Mouse (Mus musculus): ENCODE results near the gene Phrf1. TPM values are rescaled to one million over a fixed set of nuclear protein-coding genes. Genes with fewer than 3 reads are reported as not detected.
"Not testable (repeated sequence)": the region's sequence is repeated elsewhere in the genome, so short reads cannot be mapped to it uniquely, and the experiment has no call there.

Phrf1 gene
- total RNA-seq, 1 experiment from 2014 or later: 52.5 TPM

DNA sequence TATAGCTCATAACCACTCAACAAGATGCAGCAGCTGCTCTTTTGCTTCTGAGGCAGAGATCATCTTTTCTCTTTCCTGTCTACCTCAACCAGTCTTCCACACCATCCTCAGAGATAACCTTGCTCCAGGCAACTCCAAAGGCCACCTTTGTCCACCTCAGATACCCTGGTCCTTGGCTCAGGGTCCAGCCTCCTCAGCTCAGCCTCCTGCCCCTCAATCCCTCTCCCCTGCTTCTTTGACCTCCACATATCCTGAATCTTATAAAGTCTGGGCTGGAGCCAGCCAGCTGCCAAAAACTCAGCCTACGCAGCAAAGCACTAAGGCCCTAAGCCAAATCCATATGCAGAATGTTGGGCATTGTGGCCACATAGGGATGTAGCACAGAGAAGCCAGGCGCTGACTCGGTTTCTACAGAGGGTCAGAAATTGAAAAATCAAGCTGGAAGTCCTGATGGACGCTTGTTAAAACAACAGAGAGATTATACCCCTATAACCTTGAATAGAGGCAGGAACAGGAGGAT, 5.8 kb upstream of the Phrf1 start:
- ATAC-seq (replicated peaks in 1 of 2; ENCODE audit: insufficient read depth in 1 of 2, low FRiP score in 2 of 2, low TSS enrichment in 1 of 2, low read depth in 1 of 2, poor library complexity in 2 of 2, severe bottlenecking in 2 of 2): no peak

DNA sequence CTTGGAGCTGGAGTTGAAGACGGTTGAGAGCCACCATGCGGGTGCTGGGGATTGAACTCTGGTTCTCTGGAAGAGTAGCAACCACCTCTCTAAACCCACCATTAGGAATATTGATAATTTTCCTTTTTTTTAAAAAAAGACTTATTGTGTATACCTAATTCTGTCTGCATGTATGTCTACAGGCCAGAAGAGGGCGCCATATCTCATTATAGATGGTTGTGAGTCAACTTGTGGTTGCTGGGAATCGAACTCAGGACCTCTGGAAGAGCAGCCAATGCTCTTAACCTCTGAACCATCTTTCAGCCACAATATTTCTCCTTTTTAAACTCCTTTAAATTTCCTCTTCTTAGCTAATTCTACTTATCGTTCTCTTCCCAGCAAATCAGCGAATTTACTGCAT, 2.0 kb upstream of the Phrf1 start:
- no peak for ATAC-seq (replicated peaks in 1 of 2; ENCODE audit: insufficient read depth in 1 of 2, low FRiP score in 2 of 2, low TSS enrichment in 1 of 2, low read depth in 1 of 2, poor library complexity in 2 of 2, severe bottlenecking in 2 of 2)

DNA sequence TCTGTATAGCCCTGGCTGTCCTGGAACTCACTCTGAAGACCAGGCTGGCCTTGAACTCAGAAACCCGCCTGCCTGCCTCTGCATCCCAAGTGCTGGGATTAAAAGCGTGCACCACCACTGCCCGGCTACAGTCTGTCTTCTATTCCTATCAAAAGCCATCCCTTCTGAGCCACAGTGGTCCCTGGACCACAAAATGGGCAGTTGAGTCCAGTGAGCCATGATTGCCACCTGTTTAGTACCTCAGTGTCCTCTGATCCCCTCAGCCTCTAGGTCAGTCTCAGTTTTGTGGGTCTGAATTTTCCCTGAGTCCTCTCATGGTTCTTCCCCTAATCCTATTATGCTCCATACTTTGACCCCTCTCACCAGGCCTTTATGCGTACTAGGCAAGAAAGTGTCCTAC, 788 bp upstream of the Phrf1 start:
- ATAC-seq (replicated peaks in 1 of 2; ENCODE audit: insufficient read depth in 1 of 2, low FRiP score in 2 of 2, low TSS enrichment in 1 of 2, low read depth in 1 of 2, poor library complexity in 2 of 2, severe bottlenecking in 2 of 2): no peak

DNA sequence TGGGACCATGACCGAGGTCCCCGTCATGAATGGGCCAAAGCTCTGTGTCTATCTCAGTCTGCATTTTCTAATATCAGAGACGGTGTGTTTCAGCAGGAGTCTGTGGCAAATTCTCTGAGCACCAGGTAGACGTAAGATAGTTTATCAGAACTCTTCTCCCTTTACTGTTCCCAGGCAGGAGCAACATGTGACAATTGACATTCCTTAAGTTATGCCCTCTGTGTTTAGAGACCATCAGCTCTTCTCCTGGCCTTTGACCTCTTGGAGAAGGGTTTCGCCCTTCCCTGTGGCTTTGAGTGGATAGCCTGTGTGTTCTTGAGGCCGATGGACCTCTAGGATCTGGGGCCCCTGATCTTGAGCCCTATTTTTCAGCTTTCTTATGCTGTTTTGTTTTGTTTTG, 1.1 kb downstream of the Phrf1 start:
- ATAC-seq (replicated peaks in 1 of 2; ENCODE audit: insufficient read depth in 1 of 2, low FRiP score in 2 of 2, low TSS enrichment in 1 of 2, low read depth in 1 of 2, poor library complexity in 2 of 2, severe bottlenecking in 2 of 2): no peak

DNA sequence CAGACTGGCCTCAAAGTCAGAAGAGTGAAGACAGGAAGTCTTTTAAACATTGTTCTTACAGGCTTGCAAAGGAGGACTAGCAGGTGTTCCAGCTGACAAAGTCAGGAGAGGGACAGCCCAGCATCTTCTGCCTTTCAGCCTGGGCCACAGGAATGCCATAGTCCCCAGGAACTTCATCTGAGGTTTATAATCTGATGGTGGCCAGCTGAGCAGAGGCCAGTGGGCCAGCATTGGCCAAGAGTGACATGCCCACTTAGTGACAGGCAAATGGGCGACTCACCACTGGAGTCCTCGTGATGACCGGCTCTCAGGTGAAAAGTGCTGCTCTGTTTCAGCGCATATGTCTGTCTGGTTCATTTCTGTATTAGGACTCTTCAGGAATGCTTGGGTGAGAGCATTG, 2.0 kb downstream of the Phrf1 start:
- no peak for ATAC-seq (replicated peaks in 1 of 2; ENCODE audit: insufficient read depth in 1 of 2, low FRiP score in 2 of 2, low TSS enrichment in 1 of 2, low read depth in 1 of 2, poor library complexity in 2 of 2, severe bottlenecking in 2 of 2)

DNA sequence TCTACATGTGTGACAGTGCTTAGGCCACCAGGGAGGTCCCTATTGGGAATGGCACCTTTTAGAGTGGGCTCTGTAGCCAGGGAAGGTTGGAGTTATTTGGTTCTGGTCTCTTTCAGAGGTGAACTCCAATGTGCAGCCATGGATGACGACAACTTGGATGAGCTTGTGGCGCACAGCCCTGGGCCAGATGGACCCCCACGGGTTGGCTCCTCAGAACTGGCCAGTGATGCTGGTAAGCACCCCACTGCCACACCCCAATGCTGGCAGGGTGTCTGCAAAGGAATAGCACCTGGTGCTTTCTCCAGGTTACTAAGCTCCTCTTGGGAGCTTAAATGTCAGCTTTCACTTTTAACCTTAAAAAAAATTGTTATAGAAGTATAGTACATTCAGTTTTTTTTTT, 2.5 kb downstream of the Phrf1 start:
- no peak for ATAC-seq (replicated peaks in 1 of 2; ENCODE audit: insufficient read depth in 1 of 2, low FRiP score in 2 of 2, low TSS enrichment in 1 of 2, low read depth in 1 of 2, poor library complexity in 2 of 2, severe bottlenecking in 2 of 2)

DNA sequence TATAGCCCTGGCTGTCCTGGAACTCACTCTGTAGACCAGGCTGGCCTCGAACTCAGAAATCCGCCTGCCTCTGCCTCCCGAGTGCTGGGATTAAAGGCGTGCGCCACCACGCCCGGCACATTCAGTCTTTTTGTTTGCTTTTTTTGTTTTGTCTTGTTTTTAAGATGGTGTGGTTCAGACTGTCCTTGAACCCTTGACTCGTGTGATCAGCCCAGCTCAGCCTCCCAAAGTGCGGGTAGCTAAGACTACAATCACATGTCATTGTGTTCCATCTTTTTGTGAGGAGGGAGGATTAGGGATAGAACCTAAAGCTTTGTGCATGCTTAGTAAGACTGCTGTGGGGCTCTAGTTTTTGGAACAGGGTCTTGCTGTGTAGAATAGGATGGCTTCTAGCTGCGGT, 3.0 kb downstream of the Phrf1 start:
- no peak for ATAC-seq (replicated peaks in 1 of 2; ENCODE audit: insufficient read depth in 1 of 2, low FRiP score in 2 of 2, low TSS enrichment in 1 of 2, low read depth in 1 of 2, poor library complexity in 2 of 2, severe bottlenecking in 2 of 2)

DNA sequence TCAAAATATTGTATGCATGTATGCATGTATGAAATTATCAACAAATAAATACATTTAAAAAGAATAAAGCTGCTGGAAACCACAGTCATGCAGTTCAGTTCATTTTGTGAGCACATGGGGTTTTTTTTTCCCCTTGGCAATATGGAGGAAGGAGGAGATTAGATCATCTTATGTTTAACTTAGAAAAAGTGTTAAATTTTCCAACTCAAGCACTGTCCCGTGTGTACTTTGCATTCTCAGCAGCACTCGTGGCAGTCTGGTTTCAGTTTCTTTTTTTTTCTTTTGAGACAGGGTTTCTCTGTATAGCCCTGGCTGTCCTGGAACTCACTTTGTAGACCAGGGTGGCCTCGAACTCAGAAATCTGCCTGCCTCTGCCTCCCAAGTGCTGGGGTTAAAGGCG, 21.9 kb downstream of the Phrf1 start:
- not testable (repeated sequence) for ATAC-seq (replicated peaks in 1 of 2; ENCODE audit: insufficient read depth in 1 of 2, low FRiP score in 2 of 2, low TSS enrichment in 1 of 2, low read depth in 1 of 2, poor library complexity in 2 of 2, severe bottlenecking in 2 of 2)

DNA sequence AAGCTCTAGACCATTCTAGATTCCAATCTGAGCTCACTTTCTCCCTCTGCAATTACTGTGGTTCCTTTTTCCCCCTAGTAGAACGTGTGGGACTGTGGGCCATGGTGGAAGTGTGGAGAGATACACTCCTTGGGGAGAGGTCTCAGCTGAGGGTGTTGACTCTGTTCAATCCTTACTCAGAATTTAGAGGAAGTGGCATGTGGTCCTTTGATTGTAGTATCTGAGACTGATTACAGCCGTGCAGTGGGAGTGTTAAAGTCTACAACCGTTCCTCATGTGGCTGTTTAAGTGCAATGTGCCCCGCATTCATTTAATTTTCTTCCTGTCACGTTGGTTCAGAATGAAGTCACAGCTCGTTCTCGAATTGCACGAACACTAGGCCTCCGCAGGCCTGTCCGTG, 27.6 kb downstream of the Phrf1 start:
- ATAC-seq (replicated peaks in 1 of 2; ENCODE audit: insufficient read depth in 1 of 2, low FRiP score in 2 of 2, low TSS enrichment in 1 of 2, low read depth in 1 of 2, poor library complexity in 2 of 2, severe bottlenecking in 2 of 2): no peak

DNA sequence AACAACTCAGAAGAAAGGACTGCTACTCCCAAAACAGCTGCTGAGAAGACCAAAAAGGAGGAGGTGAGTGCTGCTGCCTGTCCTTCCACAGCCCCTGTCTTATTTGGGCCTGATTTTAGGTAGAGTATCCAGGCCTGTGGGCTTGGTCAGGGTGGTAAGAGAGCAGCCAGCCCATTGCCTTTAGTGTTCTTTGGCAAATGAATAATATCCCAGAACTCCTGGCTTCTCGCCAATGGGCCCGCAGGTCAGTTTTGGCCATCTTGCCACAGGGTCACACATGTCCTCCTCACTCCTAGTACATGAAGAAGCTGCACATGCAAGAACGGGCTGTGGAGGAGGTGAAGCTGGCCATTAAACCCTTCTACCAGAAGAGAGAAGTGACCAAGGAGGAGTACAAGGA, 32.9 kb downstream of the Phrf1 start:
- ATAC-seq (replicated peaks in 1 of 2; ENCODE audit: insufficient read depth in 1 of 2, low FRiP score in 2 of 2, low TSS enrichment in 1 of 2, low read depth in 1 of 2, poor library complexity in 2 of 2, severe bottlenecking in 2 of 2): no peak

DNA sequence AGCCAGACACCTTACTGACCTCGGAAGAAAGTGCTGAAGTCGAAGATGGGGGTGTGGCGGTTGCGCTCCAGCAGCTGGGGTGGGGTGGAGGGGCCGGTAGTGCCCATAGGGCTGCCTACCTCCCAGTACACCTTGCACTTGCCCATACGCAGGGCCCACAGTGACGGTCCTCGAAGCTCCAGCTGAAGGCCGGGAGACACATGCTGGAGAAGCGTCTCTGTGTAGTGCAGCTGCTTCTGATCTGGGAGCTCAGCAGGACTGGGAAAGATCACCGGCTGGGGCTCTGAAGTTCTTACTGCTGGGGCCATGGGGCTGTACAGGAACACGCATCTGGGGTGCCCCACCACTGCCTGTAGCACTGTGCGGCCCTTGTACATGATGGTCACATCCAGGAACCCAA, 35.1 kb downstream of the Phrf1 start:
- no peak for ATAC-seq (replicated peaks in 1 of 2; ENCODE audit: insufficient read depth in 1 of 2, low FRiP score in 2 of 2, low TSS enrichment in 1 of 2, low read depth in 1 of 2, poor library complexity in 2 of 2, severe bottlenecking in 2 of 2)

DNA sequence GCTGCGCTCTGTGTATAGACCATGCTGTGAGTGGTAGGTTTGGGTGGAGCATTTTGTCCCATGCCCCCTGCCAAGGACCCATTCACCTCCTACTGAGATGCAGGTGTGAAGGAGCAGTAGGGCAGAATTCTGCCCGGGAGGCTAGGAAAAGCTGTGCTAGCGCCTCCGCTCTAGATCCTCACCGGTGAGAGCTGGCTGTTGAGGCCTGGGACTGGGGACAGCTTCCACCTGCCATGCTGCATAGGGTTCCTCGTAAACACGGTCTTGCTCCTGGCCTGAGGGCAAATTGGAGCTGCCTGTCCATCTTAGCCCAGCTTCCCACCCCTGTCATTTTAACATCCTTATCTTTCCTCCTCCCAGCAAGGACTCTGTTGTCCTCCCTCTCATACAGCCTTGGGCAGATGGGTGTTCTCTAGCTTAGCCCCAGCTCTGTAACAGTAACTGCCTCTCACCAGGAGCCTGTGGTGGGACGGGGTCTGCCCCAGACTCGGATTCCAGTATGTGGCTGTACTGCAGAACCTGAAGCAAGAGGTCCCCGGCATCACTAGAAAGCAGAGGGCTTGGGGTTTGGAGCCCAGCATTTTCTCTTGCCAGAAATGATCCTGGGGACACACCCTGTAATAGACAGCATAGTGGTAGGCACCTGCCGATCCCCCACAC, 35.6 kb downstream of the Phrf1 start:
- ATAC-seq (replicated peaks in 1 of 2; ENCODE audit: insufficient read depth in 1 of 2, low FRiP score in 2 of 2, low TSS enrichment in 1 of 2, low read depth in 1 of 2, poor library complexity in 2 of 2, severe bottlenecking in 2 of 2): no peak

DNA sequence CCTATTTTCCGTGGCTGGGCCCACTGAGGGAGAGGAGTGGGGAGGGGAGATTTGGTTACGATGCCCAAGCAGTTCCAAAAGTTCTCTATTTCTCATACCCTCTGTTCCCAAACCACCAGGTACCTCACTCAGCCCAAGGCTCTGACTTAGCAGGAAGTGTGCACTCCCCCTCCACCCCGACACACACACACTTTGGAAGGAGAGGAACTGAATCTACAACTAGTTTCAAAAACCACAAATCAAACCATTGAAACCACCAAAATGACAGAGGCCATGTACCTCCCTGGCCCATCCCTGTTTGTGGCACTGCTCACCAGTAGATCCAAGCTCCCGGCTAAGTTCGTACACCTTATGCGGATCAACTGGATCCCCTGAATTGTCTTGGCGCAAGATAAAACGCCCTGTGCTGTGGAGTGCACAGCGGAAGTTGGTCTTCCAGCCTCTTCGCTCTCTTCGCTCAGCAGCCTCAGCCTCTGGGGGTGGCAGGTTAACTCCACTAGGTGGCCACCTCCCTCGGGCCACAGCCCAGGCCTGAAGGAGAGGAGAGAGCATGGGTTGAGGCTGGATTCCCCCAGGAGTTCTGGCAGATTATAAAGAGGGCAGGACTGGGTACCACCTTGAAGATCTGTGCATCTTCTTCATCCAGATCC, 36.3 kb downstream of the Phrf1 start:
- ATAC-seq (replicated peaks in 1 of 2; ENCODE audit: insufficient read depth in 1 of 2, low FRiP score in 2 of 2, low TSS enrichment in 1 of 2, low read depth in 1 of 2, poor library complexity in 2 of 2, severe bottlenecking in 2 of 2): peak; percentile 34 to 48

DNA sequence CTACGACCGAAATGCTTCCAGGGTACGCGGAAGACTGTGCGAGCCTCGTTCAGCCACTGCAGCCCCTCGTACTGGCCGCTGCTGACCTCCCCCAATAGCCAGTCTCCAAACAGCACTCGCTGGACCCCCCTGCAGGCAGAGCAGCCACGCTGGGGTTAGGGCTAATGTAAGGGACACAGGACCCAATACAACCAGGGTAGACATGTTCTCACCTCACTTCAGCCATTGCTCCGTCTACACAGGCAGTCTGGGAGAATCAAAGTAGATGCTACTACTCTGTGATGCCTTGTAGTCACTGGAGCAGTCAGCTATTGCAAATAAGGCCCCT, 36.8 kb downstream of the Phrf1 start:
- no peak for ATAC-seq (replicated peaks in 1 of 2; ENCODE audit: insufficient read depth in 1 of 2, low FRiP score in 2 of 2, low TSS enrichment in 1 of 2, low read depth in 1 of 2, poor library complexity in 2 of 2, severe bottlenecking in 2 of 2)

DNA sequence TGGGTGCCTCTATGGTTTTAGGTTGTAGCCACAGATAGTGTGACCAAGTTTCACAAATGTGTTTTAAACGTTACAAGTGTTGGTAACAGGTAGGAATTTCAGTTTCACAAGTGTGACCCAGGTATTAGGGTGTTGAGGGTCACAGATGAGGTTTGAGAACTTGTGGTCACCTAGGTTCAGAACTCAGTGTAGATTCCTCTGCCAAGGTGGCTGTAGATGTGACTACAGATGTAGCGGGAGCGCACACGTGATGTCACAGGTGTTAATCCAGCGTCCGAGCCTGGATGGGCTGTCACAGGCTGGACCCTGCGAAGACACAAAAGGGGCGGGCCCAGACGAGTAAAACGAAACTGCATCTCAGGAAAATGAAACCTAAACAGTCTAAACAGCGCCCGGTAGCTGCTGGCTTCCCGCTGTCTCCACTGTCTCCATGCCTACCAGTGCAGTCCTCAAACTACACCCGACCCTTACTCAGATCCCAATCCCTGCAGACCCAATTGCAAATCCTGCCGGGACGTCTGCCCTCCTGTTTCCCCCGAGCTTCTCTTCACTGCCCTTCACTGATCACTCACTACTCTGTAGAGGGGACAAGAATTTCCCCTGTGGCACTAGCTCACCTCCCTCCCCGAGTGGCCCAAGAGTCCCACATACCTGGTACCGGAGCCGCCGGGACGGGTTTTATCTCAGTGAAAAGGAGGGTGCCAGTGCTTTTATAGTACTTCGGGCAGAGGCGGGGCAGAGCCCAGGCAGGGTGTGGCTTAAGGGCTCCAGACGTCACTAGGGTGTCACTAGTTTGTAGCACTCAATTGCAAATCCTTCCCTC, 37.4 kb downstream of the Phrf1 start, which contains the start of gene Irf7:
TSS of gene Irf7 (minus strand) at position 743 of the 823 bp plus-strand sequence.
- ATAC-seq (replicated peaks in 1 of 2; ENCODE audit: insufficient read depth in 1 of 2, low FRiP score in 2 of 2, low TSS enrichment in 1 of 2, low read depth in 1 of 2, poor library complexity in 2 of 2, severe bottlenecking in 2 of 2): peak; percentile 59 to 61

DNA sequence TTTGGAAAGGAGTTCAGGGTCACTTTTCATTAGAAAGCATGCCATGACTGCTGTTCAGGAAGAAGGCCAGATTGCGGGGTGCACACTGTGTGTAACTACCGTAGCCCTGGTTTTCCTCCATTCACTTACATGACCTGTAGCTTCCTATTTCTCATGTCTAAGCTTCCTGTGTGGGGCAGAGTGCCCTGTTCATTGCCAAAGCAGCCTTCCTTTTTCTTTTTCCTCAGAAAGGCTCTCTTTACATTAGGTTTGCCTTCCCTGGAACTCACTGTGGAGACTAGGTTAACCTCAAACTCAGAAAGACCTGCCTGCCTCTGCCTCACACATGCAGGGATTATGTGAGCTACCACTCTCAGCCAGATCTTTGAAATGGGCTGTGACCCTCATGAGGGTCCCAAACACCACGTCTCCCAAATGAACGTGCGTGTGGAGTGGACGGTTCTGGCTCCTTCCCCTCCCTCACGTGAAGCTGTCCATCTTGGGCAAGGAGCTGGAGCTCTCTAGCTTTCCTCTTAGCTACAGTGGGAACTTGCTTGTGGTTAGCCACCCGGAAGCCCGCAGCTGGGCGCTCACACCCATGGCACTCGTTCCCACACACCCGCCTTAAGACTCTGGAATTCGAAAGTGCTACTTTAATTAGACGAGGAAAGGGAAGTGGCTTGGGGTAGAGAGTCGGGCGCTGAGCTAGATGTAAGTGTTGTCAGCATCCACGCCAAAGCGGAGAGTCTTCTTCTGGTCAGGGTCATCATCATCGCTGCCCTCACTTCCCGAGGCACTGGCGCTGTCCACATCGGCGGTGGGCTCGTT, 40.1 kb downstream of the Phrf1 start:
- peak; percentile 39 to 43 for ATAC-seq (replicated peaks in 1 of 2; ENCODE audit: insufficient read depth in 1 of 2, low FRiP score in 2 of 2, low TSS enrichment in 1 of 2, low read depth in 1 of 2, poor library complexity in 2 of 2, severe bottlenecking in 2 of 2)

DNA sequence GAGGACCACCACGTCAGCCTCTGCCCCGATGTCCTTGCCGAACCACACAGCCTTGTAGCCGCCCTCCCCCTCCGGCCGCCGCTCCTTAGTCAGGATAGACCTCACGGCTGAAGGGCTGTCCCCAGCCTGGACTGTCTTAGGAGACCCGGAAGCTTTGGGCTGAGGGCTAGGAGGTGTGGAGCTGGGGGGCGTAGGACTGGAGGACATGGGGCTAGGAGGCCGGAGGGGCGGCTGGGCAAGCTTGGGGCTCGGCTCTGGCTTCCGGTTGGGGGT, 40.6 kb downstream of the Phrf1 start:
- ATAC-seq (replicated peaks in 1 of 2; ENCODE audit: insufficient read depth in 1 of 2, low FRiP score in 2 of 2, low TSS enrichment in 1 of 2, low read depth in 1 of 2, poor library complexity in 2 of 2, severe bottlenecking in 2 of 2): no peak

DNA sequence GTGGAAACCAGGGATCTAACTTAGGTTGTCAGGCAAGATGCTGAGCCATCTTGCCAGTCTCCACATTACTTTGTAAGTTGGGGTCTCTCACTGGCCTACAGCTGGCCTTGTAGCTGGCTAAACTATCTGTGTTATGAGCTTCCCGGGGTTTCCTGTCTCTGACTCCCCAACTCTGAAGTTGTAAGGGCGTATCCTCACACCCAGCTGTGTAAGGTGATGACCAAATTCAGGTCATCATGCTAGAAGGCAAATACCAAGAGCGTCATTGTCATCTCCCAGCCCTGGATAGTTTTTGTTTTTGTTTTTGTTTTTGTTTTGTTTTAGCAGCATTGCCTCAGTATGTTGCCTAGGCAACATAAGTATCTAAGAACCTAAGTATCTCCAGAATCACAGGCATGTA, 42.0 kb downstream of the Phrf1 start:
- ATAC-seq (replicated peaks in 1 of 2; ENCODE audit: insufficient read depth in 1 of 2, low FRiP score in 2 of 2, low TSS enrichment in 1 of 2, low read depth in 1 of 2, poor library complexity in 2 of 2, severe bottlenecking in 2 of 2): no peak

Measured in hematopoietic stem cell, adult 5-6 weeks (primary cell).